Mouse (Mus musculus) hindbrain, embryonic 14.5 days (tissue): ENCODE results near the gene Pak6. TPM values are rescaled to one million over a fixed set of nuclear protein-coding genes. Genes with fewer than 3 reads are reported as not detected.

Source experiments
- ATAC-seq: fragments of 200-750 bp; cut with Nextera tagmentation; 2 replicates; pipeline ENCODE4 v1.8.0; 2017; ENCODE audit warnings: moderate number of reproducible peaks, mild to moderate bottlenecking, moderate TSS enrichment, moderate library complexity; ENCODE audit not compliant: low FRiP score
- DNase-seq: peaks from one replicate; pipeline ENCODE4 v3.0.0-alpha.2; 2015; ENCODE audit warnings: low spot score
- H3K27ac ChIP-seq: fragments of 300-500 bp; sonication (generic); 2 replicates; pipeline ENCODE4 v1.5.1; 2014; ENCODE audit warnings: mild to moderate bottlenecking, moderate library complexity
- H3K27me3 ChIP-seq: fragments of 300-500 bp; sonication (generic); 2 replicates; pipeline ENCODE4 v1.6.1; 2014; ENCODE audit warnings: mild to moderate bottlenecking, low read length, mixed read lengths; ENCODE audit not compliant: control insufficient read depth, insufficient read depth
- H3K36me3 ChIP-seq: fragments of 300-500 bp; sonication (generic); replicated peaks from 2 replicates; pipeline ENCODE4 v1.6.1; 2014; ENCODE audit not compliant: control insufficient read depth, insufficient read depth
- H3K4me1 ChIP-seq: fragments of 300-500 bp; sonication (generic); replicated peaks from 2 replicates; pipeline ENCODE4 v1.6.1; 2014; ENCODE audit warnings: antibody characterized with exemption, low read length, mixed read lengths; ENCODE audit not compliant: control insufficient read depth, insufficient read depth
- H3K4me2 ChIP-seq: fragments of 300-500 bp; sonication (generic); replicated peaks from 2 replicates; pipeline ENCODE4 v1.6.1; 2014; ENCODE audit warnings: mild to moderate bottlenecking, moderate library complexity
- H3K4me3 ChIP-seq: fragments of 300-500 bp; sonication (generic); replicated peaks from 2 replicates; pipeline ENCODE4 v1.5.1; 2014; ENCODE audit warnings: mild to moderate bottlenecking, low read length
- H3K9ac ChIP-seq: fragments of 300-500 bp; sonication (generic); 2 replicates; pipeline ENCODE4 v1.6.1; 2014
- H3K9me3 ChIP-seq: fragments of 300-500 bp; sonication (generic); 2 replicates; pipeline ENCODE4 v1.6.1; 2016; ENCODE audit warnings: low read length; ENCODE audit not compliant: control insufficient read depth
- WGBS: fragments of 180-500 bp; shearing (Covaris S2); extraction: QIAGEN DNeasy Blood & Tissue Kit; methylation state at CpG from one replicate; pipeline ENCODE4 v1.1.7; 2014; 5-methylcytosine and 5-hydroxymethylcytosine counted together
- polyA plus RNA-seq: library from polyadenylated mRNA; unstranded; fragments of >200 nt; fragmentation: Nextera tagmentation; extraction: Ambion mirVana; gene quantifications from 2 replicates; pipeline ENCODE4 v1.2.1, GENCODE M21; 2014

The Pak6 gene
- polyA plus RNA-seq, 1 experiment from 2014 or later: 39.9 TPM

GRCm38 (mm10) chr2:118659998-118660452, 3.1 kb upstream of the Pak6 start:
- H3K9me3 ChIP-seq: no peaks in the 10 kb centered on the region
- H3K4me2 ChIP-seq: peak overlapping the region; percentile 54
- peaks cover 20% of the 10 kb centered on the region for H3K4me1 ChIP-seq
- DNase-seq: peak; percentile 80
- H3K27me3 ChIP-seq: no peaks in the 10 kb centered on the region
- H3K9ac ChIP-seq: peak overlapping the region; percentile 60
- peak overlapping the region; percentile 78 for H3K27ac ChIP-seq
- peak; percentile 81 for ATAC-seq
- H3K36me3 ChIP-seq: no peaks in the 10 kb centered on the region
- H3K4me3 ChIP-seq: peak overlapping the region; percentile 27
- WGBS: 3% methylated on average over 4 of the region's 4 CpGs

GRCm38 (mm10) chr2:118661891-118662290, 1.2 kb upstream of the Pak6 start:
- Histone ChIP-seq H3K27me3 (no peaks in the 10 kb centered on the region), H3K36me3 (no peaks in the 10 kb centered on the region), H3K9me3 (no peaks in the 10 kb centered on the region), H3K4me1 (peaks cover 30% of the 10 kb centered on the region), H3K27ac (no peak overlapping the region), H3K9ac (no peak overlapping the region), H3K4me3 (no peak overlapping the region), H3K4me2 (0 out of 2 replicates have a peak overlapping the region, but pooled peaks have one; percentile 75)
- DNase-seq (no peak), ATAC-seq (no peak)
- 89% methylated on average over 9 of the region's 9 CpGs for WGBS

GRCm38 (mm10) chr2:118663804-118664766, 982 bp downstream of the Pak6 start:
- peak; percentile 46 for ATAC-seq
- WGBS: 43% methylated on average over 19 of the region's 19 CpGs
- peak overlapping the region; percentile 75 for H3K9ac ChIP-seq
- no peaks in the 10 kb centered on the region for H3K27me3 ChIP-seq
- peaks cover 30% of the 10 kb centered on the region for H3K4me1 ChIP-seq
- no peaks in the 10 kb centered on the region for H3K36me3 ChIP-seq
- peak overlapping the region; percentile 52 for H3K4me3 ChIP-seq
- H3K27ac ChIP-seq: peak overlapping the region; percentile 76; the same call in 1 of the 2 replicates
- no peak for DNase-seq
- no peaks in the 10 kb centered on the region for H3K9me3 ChIP-seq
- peak overlapping the region; percentile 75 for H3K4me2 ChIP-seq

GRCm38 (mm10) chr2:118664975-118665516, 1.9 kb downstream of the Pak6 start:
- no peak overlapping the region for H3K4me3 ChIP-seq
- DNase-seq (no peak), ATAC-seq (no peak)
- H3K9me3 ChIP-seq: no peaks in the 10 kb centered on the region
- H3K4me2 ChIP-seq: peak overlapping the region; percentile 75
- H3K27me3 ChIP-seq: no peaks in the 10 kb centered on the region
- H3K27ac ChIP-seq: no peak overlapping the region
- 85% methylated on average over 3 of the region's 3 CpGs for WGBS
- H3K9ac ChIP-seq: 0 out of 2 replicates have a peak overlapping the region, but pooled peaks have one; percentile 75
- peaks cover 30% of the 10 kb centered on the region for H3K4me1 ChIP-seq
- no peaks in the 10 kb centered on the region for H3K36me3 ChIP-seq

GRCm38 (mm10) chr2:118665616-118666015, 2.5 kb downstream of the Pak6 start:
- no peak overlapping the region for H3K9ac ChIP-seq
- no peaks in the 10 kb centered on the region for H3K9me3 ChIP-seq
- no peak for ATAC-seq
- H3K27me3 ChIP-seq: no peaks in the 10 kb centered on the region
- DNase-seq: no peak
- H3K4me2 ChIP-seq: peak overlapping the region; percentile 75
- H3K4me3 ChIP-seq: no peak overlapping the region
- peaks cover 30% of the 10 kb centered on the region for H3K4me1 ChIP-seq
- H3K36me3 ChIP-seq: no peaks in the 10 kb centered on the region
- no peak overlapping the region for H3K27ac ChIP-seq
- WGBS: 83% methylated on average over 4 of the region's 4 CpGs

GRCm38 (mm10) chr2:118667181-118667580, 4.1 kb downstream of the Pak6 start:
- H3K27ac ChIP-seq: no peak overlapping the region
- H3K4me3 ChIP-seq: no peak overlapping the region
- ATAC-seq (no peak), DNase-seq (no peak)
- 74% methylated on average over 5 of the region's 5 CpGs for WGBS
- H3K4me1 ChIP-seq: peaks cover 30% of the 10 kb centered on the region
- H3K27me3 ChIP-seq: 0 out of 2 replicates have a peak, but pooled peaks cover 5% of the 10 kb centered on the region
- no peaks in the 10 kb centered on the region for H3K9me3 ChIP-seq
- no peak overlapping the region for H3K4me2 ChIP-seq
- no peaks in the 10 kb centered on the region for H3K36me3 ChIP-seq
- no peak overlapping the region for H3K9ac ChIP-seq

GRCm38 (mm10) chr2:118669245-118669644, 6.1 kb downstream of the Pak6 start:
- Histone ChIP-seq H3K4me2 (no peak overlapping the region), H3K9me3 (no peaks in the 10 kb centered on the region), H3K27me3 (peaks cover 26% of the 10 kb centered on the region), H3K27ac (no peak overlapping the region), H3K36me3 (no peaks in the 10 kb centered on the region), H3K9ac (no peak overlapping the region), H3K4me1 (peaks cover 18% of the 10 kb centered on the region), H3K4me3 (no peak overlapping the region)
- 67% methylated on average over 6 of the region's 6 CpGs for WGBS
- ATAC-seq (no peak), DNase-seq (no peak)

GRCm38 (mm10) chr2:118669785-118670184, 6.7 kb downstream of the Pak6 start:
- Histone ChIP-seq H3K4me2 (no peak overlapping the region), H3K27me3 (peaks cover 31% of the 10 kb centered on the region), H3K36me3 (no peaks in the 10 kb centered on the region), H3K9ac (no peak overlapping the region), H3K4me1 (peaks cover 15% of the 10 kb centered on the region), H3K9me3 (no peaks in the 10 kb centered on the region), H3K27ac (no peak overlapping the region), H3K4me3 (no peak overlapping the region)
- no peak for ATAC-seq
- WGBS: 41% methylated on average over 2 of the region's 2 CpGs
- no peak for DNase-seq

GRCm38 (mm10) chr2:118671728-118672127, 8.6 kb downstream of the Pak6 start:
- Histone ChIP-seq H3K4me3 (no peak overlapping the region), H3K9ac (no peak overlapping the region), H3K27ac (no peak overlapping the region), H3K4me2 (no peak overlapping the region), H3K36me3 (no peaks in the 10 kb centered on the region), H3K4me1 (peaks cover 2% of the 10 kb centered on the region), H3K9me3 (no peaks in the 10 kb centered on the region), H3K27me3 (peaks cover 51% of the 10 kb centered on the region)
- no peak for ATAC-seq
- 81% methylated on average over 1 of the region's 1 CpGs for WGBS
- no peak for DNase-seq
